Mouse (Mus musculus): ENCODE measurements around the gene Enpp5. TPM values are rescaled to one million over a fixed set of nuclear protein-coding genes. Genes with fewer than 3 reads are reported as not detected.

Enpp5 gene
- total and polyA plus RNA-seq, 3 experiments: not detected

DNA sequence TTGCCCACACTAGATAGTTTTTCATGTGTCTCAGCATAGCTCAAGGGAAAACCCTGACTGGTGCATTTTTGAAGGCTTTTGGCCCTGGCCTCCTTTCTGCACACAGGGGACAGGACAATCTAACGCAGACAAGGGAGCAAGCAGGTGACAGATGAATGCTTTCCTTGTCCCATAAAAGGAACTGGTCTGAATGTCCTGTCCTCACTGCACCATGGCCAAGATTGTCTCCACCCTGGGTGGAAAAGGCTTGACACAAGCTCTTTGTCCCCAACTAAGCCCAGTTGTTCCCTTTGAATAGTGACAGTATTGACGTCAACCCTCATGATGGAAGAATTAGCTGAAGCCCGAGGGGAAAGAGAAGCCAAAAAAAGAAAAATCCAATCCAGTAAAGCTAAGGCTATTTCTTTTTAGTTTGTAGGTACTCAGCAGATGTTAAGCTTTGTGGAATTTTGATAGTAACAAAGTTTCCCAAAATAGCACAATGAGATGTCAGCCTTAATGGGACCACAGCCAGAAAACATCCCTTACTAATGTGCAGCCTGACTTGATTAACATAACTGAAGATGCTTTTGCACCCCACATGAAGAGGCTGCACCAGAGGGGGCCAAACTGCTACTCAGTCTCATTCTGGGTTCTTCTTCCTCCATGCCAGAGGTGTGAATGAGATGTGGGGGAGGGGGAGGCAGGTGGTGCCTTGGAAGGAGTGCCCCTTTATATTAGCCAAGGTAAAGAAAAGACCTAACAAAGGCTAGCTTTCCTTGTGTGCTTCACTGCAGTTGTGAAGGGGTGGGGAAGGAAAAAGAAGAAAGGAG is 47.6 kb upstream of the Enpp5 start:
- peaks cover 0 to 11% of the 10 kb centered on the region in 2 experiments; a peak in 2 of 4 replicates for H3K4me1 ChIP-seq (ENCODE audit: control insufficient read depth in 1 of 2, insufficient read depth in 2 of 2)
- no peak overlapping the region for H3K4me3 ChIP-seq (replicated peaks in 1 of 3; ENCODE audit: low read depth in 2 of 3, low read length in 2 of 3, poor library complexity in 1 of 3)
- H3K27ac ChIP-seq (ENCODE audit: insufficient read depth, low read depth): no peak overlapping the region
- no peaks in the 10 kb centered on the region for H3K9me3 ChIP-seq (replicated peaks; ENCODE audit: low read length)
- no peaks in the 10 kb centered on the region for H3K36me3 ChIP-seq (replicated peaks in 1 of 2; ENCODE audit: control insufficient read depth in 1 of 2, insufficient read depth in 1 of 2, low read length in 1 of 2)
- no peak overlapping the region for H3K9ac ChIP-seq (ENCODE audit: insufficient read depth, low read depth)
- peaks cover 2% of the 10 kb centered on the region for H3K27me3 ChIP-seq (replicated peaks)
- no peak overlapping the region for H3K4me2 ChIP-seq (ENCODE audit: insufficient read depth, low read depth, poor library complexity, severe bottlenecking)
- H3K79me2 ChIP-seq (replicated peaks; ENCODE audit: control insufficient read depth, extremely low read depth, insufficient read depth, poor library complexity, severe bottlenecking): no peaks in the 10 kb centered on the region
- in situ Hi-C loops (cut with MboI; ENCODE audit: low pct_ligation_motif_present, low pct_unique_long_range_greater_than_20kb, low sequenced_read_pairs): loop anchor here (25.0 kb wide), 2 partner anchors 144 to 319 kb away; no protein-coding TSS in a partner anchor
- dilution Hi-C loops (cut with MboI; ENCODE audit: extremely low pct_ligation_motif_present, extremely low pct_unique_long_range_greater_than_20kb, low sequenced_read_pairs): no loop called here
- TF ChIP-seq TBP (conservative IDR thresholded peaks at IDR 0.05; ENCODE audit: low read depth, low read length) (no peak), JUN (IDR thresholded peaks at IDR 0.05; ENCODE audit: insufficient read depth, low read depth, low read length) (no peak), MAFK (IDR thresholded peaks at IDR 0.05; ENCODE audit: insufficient replicate concordance, low read length) (no peak), GABPA (IDR thresholded peaks at IDR 0.05; ENCODE audit: insufficient replicate concordance, low read depth, low read length) (no peak), NRF1 (IDR thresholded peaks at IDR 0.05; ENCODE audit: low read depth, low read length) (no peak), CTCF (conservative IDR thresholded peaks at IDR 0.05 in 1 of 2, IDR thresholded peaks at IDR 0.05 in 1 of 2; ENCODE audit: low read depth in 2 of 2, low read length in 2 of 2) (no peak), MXI1 (IDR thresholded peaks at IDR 0.05; ENCODE audit: low read depth, low read length) (no peak), CHD1 (IDR thresholded peaks at IDR 0.05; ENCODE audit: low read depth, low read length) (no peak), RAD21 (IDR thresholded peaks at IDR 0.05; ENCODE audit: low read depth, low read length) (no peak), UBTF (IDR thresholded peaks at IDR 0.05; ENCODE audit: low read depth, low read length) (no peak), SMC3 (IDR thresholded peaks at IDR 0.05; ENCODE audit: low read depth, low read length) (no peak)
- no peak for DNase-seq (ENCODE audit: extremely low read depth)

DNA sequence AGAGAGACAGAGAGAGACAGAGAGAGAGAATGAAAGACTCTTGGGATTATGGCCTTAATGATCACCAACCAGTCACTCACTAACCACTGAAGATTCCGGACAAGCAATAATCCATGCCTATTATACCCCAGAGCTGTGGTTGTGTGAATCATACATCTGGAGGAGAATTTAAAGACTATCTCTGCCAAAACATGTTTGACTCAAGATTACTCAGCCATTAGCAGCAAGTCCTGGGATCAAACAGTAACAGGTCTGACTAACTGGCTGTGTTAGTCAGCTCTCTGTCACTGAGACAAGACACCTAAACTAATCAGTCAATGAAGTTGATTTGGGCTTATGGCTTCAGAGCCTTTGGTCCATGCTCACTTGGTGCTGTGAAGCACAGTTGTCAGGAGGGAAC is 43.6 kb upstream of the Enpp5 start:
- Histone ChIP-seq H3K27ac (ENCODE audit: insufficient read depth, low read depth) (no peak overlapping the region), H3K9ac (ENCODE audit: insufficient read depth, low read depth) (no peak overlapping the region), H3K79me2 (replicated peaks; ENCODE audit: control insufficient read depth, extremely low read depth, insufficient read depth, poor library complexity, severe bottlenecking) (no peaks in the 10 kb centered on the region), H3K36me3 (replicated peaks in 1 of 2; ENCODE audit: control insufficient read depth in 1 of 2, insufficient read depth in 1 of 2, low read length in 1 of 2) (no peaks in the 10 kb centered on the region), H3K9me3 (replicated peaks; ENCODE audit: low read length) (no peaks in the 10 kb centered on the region), H3K27me3 (replicated peaks) (peaks cover 7% of the 10 kb centered on the region), H3K4me3 (replicated peaks in 1 of 3; ENCODE audit: low read depth in 2 of 3, low read length in 2 of 3, poor library complexity in 1 of 3) (no peak overlapping the region), H3K4me2 (ENCODE audit: insufficient read depth, low read depth, poor library complexity, severe bottlenecking) (no peak overlapping the region), H3K4me1 (ENCODE audit: control insufficient read depth in 1 of 2, insufficient read depth in 2 of 2) (peaks cover 0 to 5% of the 10 kb centered on the region in 2 experiments; a peak in 1 of 4 replicates)
- no peak for TF ChIP-seq ZNF384 (IDR thresholded peaks at IDR 0.05; ENCODE audit: low read depth, low read length)
- no peak for TF ChIP-seq CHD1 (IDR thresholded peaks at IDR 0.05; ENCODE audit: low read depth, low read length)
- no peak for TF ChIP-seq BHLHE40 (IDR thresholded peaks at IDR 0.05; ENCODE audit: low read depth, low read length)
- TF ChIP-seq NELFE (IDR thresholded peaks at IDR 0.05; ENCODE audit: low read depth, low read length): no peak
- no peak for TF ChIP-seq MAX (IDR thresholded peaks at IDR 0.05; ENCODE audit: low read length)
- TF ChIP-seq MAZ (IDR thresholded peaks at IDR 0.05; ENCODE audit: low read depth, low read length): no peak
- no peak for TF ChIP-seq RCOR1 (conservative IDR thresholded peaks at IDR 0.05; ENCODE audit: low read depth, low read length)
- dilution Hi-C loops (cut with MboI; ENCODE audit: extremely low pct_ligation_motif_present, extremely low pct_unique_long_range_greater_than_20kb, low sequenced_read_pairs): no loop called here
- in situ Hi-C loops (cut with MboI; ENCODE audit: low pct_ligation_motif_present, low pct_unique_long_range_greater_than_20kb, low sequenced_read_pairs): loop anchor here (25.0 kb wide), 2 partner anchors 148 to 323 kb away; no protein-coding TSS in a partner anchor
- no peak for DNase-seq (ENCODE audit: extremely low read depth)
